Mouse (Mus musculus) heart, postnatal 0 days (tissue): Measurements from ENCODE around the gene Il22ra1. TPM values are rescaled to one million over a fixed set of nuclear protein-coding genes. Genes with fewer than 3 reads are reported as not detected.

ENCODE experiments used
- ATAC-seq: fragments of 200-750 bp; cut with Nextera tagmentation; 2 replicates; pipeline ENCODE4 v1.8.0; 2017; ENCODE audit warnings: low read depth, moderate number of reproducible peaks, moderate library complexity; ENCODE audit not compliant: insufficient read depth
- DNase-seq: peaks from one replicate; pipeline ENCODE4 v3.0.0-alpha.2; 2016; ENCODE audit warnings: low spot score
- H3K27ac ChIP-seq: fragments of 300-500 bp; sonication (generic); 2 replicates; pipeline ENCODE4 v1.5.1; 2014; ENCODE audit warnings: low read depth, mild to moderate bottlenecking
- H3K27me3 ChIP-seq: fragments of 300-500 bp; sonication (generic); 2 replicates; pipeline ENCODE4 v1.6.1; 2014; ENCODE audit warnings: low read length, mixed read lengths; ENCODE audit not compliant: control insufficient read depth, insufficient read depth
- H3K36me3 ChIP-seq: fragments of 300-500 bp; sonication (generic); replicated peaks from 2 replicates; pipeline ENCODE4 v1.6.1; 2014; ENCODE audit warnings: low read length, mixed read lengths; ENCODE audit not compliant: control insufficient read depth, insufficient read depth
- H3K4me1 ChIP-seq: fragments of 300-500 bp; sonication (generic); 2 replicates; pipeline ENCODE4 v1.6.1; 2014; ENCODE audit warnings: antibody characterized with exemption; ENCODE audit not compliant: control insufficient read depth, insufficient read depth
- H3K4me2 ChIP-seq: fragments of 300-500 bp; sonication (generic); 2 replicates; pipeline ENCODE4 v1.6.1; 2014; ENCODE audit warnings: low read depth, mild to moderate bottlenecking, low read length, moderate library complexity
- H3K4me3 ChIP-seq: fragments of 300-500 bp; sonication (generic); 2 replicates; pipeline ENCODE4 v1.5.1; 2014; ENCODE audit warnings: low read depth, low read length
- H3K9ac ChIP-seq: fragments of 300-500 bp; sonication (generic); replicated peaks from 2 replicates; pipeline ENCODE4 v1.6.1; 2014; ENCODE audit warnings: low read depth, low read length, mixed read lengths
- H3K9me3 ChIP-seq: fragments of 300-500 bp; sonication (generic); replicated peaks from 2 replicates; pipeline ENCODE4 v1.6.1; 2016; ENCODE audit warnings: low read length; ENCODE audit not compliant: control insufficient read depth
- CTCF ChIP-seq: IDR thresholded peaks from 2 replicates; pipeline ENCODE4 v1.5.1; 2016; ENCODE audit warnings: antibody characterized with exemption, control low read depth, low read depth
- EP300 ChIP-seq: IDR thresholded peaks from 2 replicates; pipeline ENCODE4 v1.6.1; 2016; ENCODE audit warnings: antibody characterized with exemption, low read depth
- WGBS: fragments of 180-500 bp; shearing (Covaris S2); extraction: QIAGEN DNeasy Blood & Tissue Kit; methylation state at CpG from one replicate; pipeline ENCODE4 v1.1.7; 2014; 5-methylcytosine and 5-hydroxymethylcytosine counted together
- polyA plus RNA-seq: library from polyadenylated mRNA; unstranded; fragments of >200 nt; fragmentation: Nextera tagmentation; extraction: Ambion mirVana; gene quantifications from 2 replicates; pipeline ENCODE4 v1.2.1, GENCODE M21; 2015
- total RNA-seq: library from RNA; depleted of rRNA; stranded (reverse); fragments of >200 nt; gene quantifications from 2 replicates; pipeline ENCODE4 v1.2.3, GENCODE M21; 2014; ENCODE audit warnings: low replicate concordance

Il22ra1 gene
- total and polyA plus RNA-seq, 2 experiments from 2014 or later: not detected

GRCm38 (mm10) chr4:135685906-135686567 lies 41.9 kb upstream of the Il22ra1 start, which contains the start of gene Ifnlr1:
Gene Ifnlr1, plus strand, starts transcription at chr4:135686287.
- peak within 1 kb of the TSS; percentile 81 for H3K4me3 ChIP-seq
- no peaks in the 10 kb centered on the region for H3K9me3 ChIP-seq
- H3K36me3 ChIP-seq: no peaks in the 10 kb centered on the region
- TF ChIP-seq CTCF: no peak
- no peak for TF ChIP-seq EP300
- WGBS: under 1% methylated on average over 41 of the region's 41 CpGs
- H3K27me3 ChIP-seq: peaks cover 5% of the 10 kb centered on the region; the same call in 1 of the 2 replicates
- peak within 1 kb of the TSS; percentile 84 for H3K9ac ChIP-seq
- ATAC-seq (peak; percentile 58), DNase-seq (peak; percentile 46)
- no peaks in the 10 kb centered on the region for H3K4me1 ChIP-seq
- H3K4me2 ChIP-seq: peak within 1 kb of the TSS; percentile 98
- 0 out of 2 replicates have a peak within 1 kb of the TSS, but pooled peaks have one; percentile 12 for H3K27ac ChIP-seq

GRCm38 (mm10) chr4:135686568-135686953 lies 41.4 kb upstream of the Il22ra1 start:
- peak overlapping the region; percentile 81 for H3K4me3 ChIP-seq
- peak overlapping the region; percentile 84 for H3K9ac ChIP-seq
- ATAC-seq: peak; percentile 18; the same call in 1 of the 2 replicates
- peaks cover 5% of the 10 kb centered on the region; the same call in 1 of the 2 replicates for H3K27me3 ChIP-seq
- no peak overlapping the region for H3K27ac ChIP-seq
- 2% methylated on average over 21 of the region's 21 CpGs for WGBS
- TF ChIP-seq CTCF (no peak), EP300 (no peak)
- H3K4me1 ChIP-seq: no peaks in the 10 kb centered on the region
- no peaks in the 10 kb centered on the region for H3K9me3 ChIP-seq
- H3K36me3 ChIP-seq: no peaks in the 10 kb centered on the region
- H3K4me2 ChIP-seq: peak overlapping the region; percentile 98
- DNase-seq: peak; percentile 25

- Histone ChIP-seq H3K4me3 (no peak overlapping the region), H3K27ac (no peak overlapping the region), H3K27me3 (peaks cover 5% of the 10 kb centered on the region; the same call in 1 of the 2 replicates), H3K4me1 (no peaks in the 10 kb centered on the region), H3K36me3 (no peaks in the 10 kb centered on the region), H3K4me2 (no peak overlapping the region), H3K9me3 (no peaks in the 10 kb centered on the region), H3K9ac (no peak overlapping the region)
- no peak for ATAC-seq
- WGBS: 79% methylated on average over 7 of the region's 7 CpGs
- no peak for DNase-seq
- no peak for TF ChIP-seq CTCF
- no peak for TF ChIP-seq EP300
Measured at GRCm38 (mm10) chr4:135689797-135690196, 38.2 kb upstream of the Il22ra1 start.

GRCm38 (mm10) chr4:135690241-135690640 lies 37.7 kb upstream of the Il22ra1 start:
- no peak for ATAC-seq

GRCm38 (mm10) chr4:135692916-135693315 lies 35.1 kb upstream of the Il22ra1 start:
- WGBS: 63% methylated on average over 4 of the region's 4 CpGs
- Histone ChIP-seq H3K4me2 (no peak overlapping the region), H3K27ac (no peak overlapping the region), H3K36me3 (no peaks in the 10 kb centered on the region), H3K9ac (no peak overlapping the region), H3K4me3 (no peak overlapping the region), H3K27me3 (peaks cover 5% of the 10 kb centered on the region; the same call in 1 of the 2 replicates), H3K4me1 (no peaks in the 10 kb centered on the region), H3K9me3 (0 out of 2 replicates have a peak, but pooled peaks cover 3% of the 10 kb centered on the region)
- no peak for ATAC-seq
- no peak for DNase-seq
- no peak for TF ChIP-seq EP300

More at GRCm38 (mm10) chr4:135690241-135690640, 37.7 kb upstream of the Il22ra1 start:
- WGBS: 73% methylated on average over 11 of the region's 11 CpGs
- H3K36me3 ChIP-seq: no peaks in the 10 kb centered on the region
- H3K4me2 ChIP-seq: no peak overlapping the region
- H3K4me1 ChIP-seq: no peaks in the 10 kb centered on the region
- H3K27me3 ChIP-seq: peaks cover 5% of the 10 kb centered on the region; the same call in 1 of the 2 replicates
- DNase-seq: no peak
- H3K27ac ChIP-seq: no peak overlapping the region
- no peak overlapping the region for H3K9ac ChIP-seq
- no peaks in the 10 kb centered on the region for H3K9me3 ChIP-seq
- TF ChIP-seq EP300: no peak
- no peak for TF ChIP-seq CTCF
- H3K4me3 ChIP-seq: no peak overlapping the region

- H3K4me3 ChIP-seq: no peak overlapping the region
- no peak overlapping the region for H3K4me2 ChIP-seq
- H3K27me3 ChIP-seq: 0 out of 2 replicates have a peak, but pooled peaks cover 4% of the 10 kb centered on the region
- WGBS: 85% methylated on average over 7 of the region's 7 CpGs
- TF ChIP-seq EP300 (no peak), CTCF (no peak)
- H3K36me3 ChIP-seq: no peaks in the 10 kb centered on the region
- H3K9ac ChIP-seq: no peak overlapping the region
- 0 out of 2 replicates have a peak, but pooled peaks cover 3% of the 10 kb centered on the region for H3K9me3 ChIP-seq
- no peaks in the 10 kb centered on the region; the same call in 1 of the 2 replicates for H3K4me1 ChIP-seq
- no peak for DNase-seq
- ATAC-seq: no peak
- H3K27ac ChIP-seq: no peak overlapping the region
Measured at GRCm38 (mm10) chr4:135698498-135698897, 29.5 kb upstream of the Il22ra1 start.
